Mouse (Mus musculus): ENCODE measurements around the gene Dapl1. TPM values are rescaled to one million over a fixed set of nuclear protein-coding genes. Genes with fewer than 3 reads are reported as not detected.

The Dapl1 gene
- polyA plus RNA-seq, 1 experiment from 2014 or later, result 2.0 TPM

- Histone ChIP-seq H3K9ac (ENCODE audit: low read depth, low read length) (no peak overlapping the region), H3K9me3 (ENCODE audit: control insufficient read depth) (no peaks in the 10 kb centered on the region), H3K36me3 (ENCODE audit: control insufficient read depth, insufficient read depth) (no peaks in the 10 kb centered on the region), H3K4me1 (replicated peaks; ENCODE audit: control insufficient read depth, insufficient read depth, low read length) (no peaks in the 10 kb centered on the region), H3K4me2 (replicated peaks; ENCODE audit: low read depth) (no peak overlapping the region), H3K27me3 (replicated peaks; ENCODE audit: control insufficient read depth, insufficient read depth, low read length) (no peaks in the 10 kb centered on the region), H3K27ac (ENCODE audit: low read depth, low read length) (no peak overlapping the region), H3K4me3 (ENCODE audit: low read depth, low read length) (no peak overlapping the region)
- 78% methylated on average over 6 of the region's 6 CpGs for WGBS
- TF ChIP-seq CTCF (IDR thresholded peaks at IDR 0.05; ENCODE audit: low read depth), result no peak
- ATAC-seq, result no peak
These were observed 22.4 kb upstream of the Dapl1 start for GRCm38 (mm10) chr2:59462086-59462485.

GRCm38 (mm10) chr2:59463428-59464182 lies 20.8 kb upstream of the Dapl1 start:
- H3K9me3 ChIP-seq (ENCODE audit: control insufficient read depth), result no peaks in the 10 kb centered on the region
- H3K27ac ChIP-seq (ENCODE audit: low read depth, low read length), result no peak overlapping the region
- ATAC-seq, result no peak
- no peak for TF ChIP-seq CTCF (IDR thresholded peaks at IDR 0.05; ENCODE audit: low read depth)
- no peak overlapping the region for H3K4me2 ChIP-seq (replicated peaks; ENCODE audit: low read depth)
- no peaks in the 10 kb centered on the region for H3K27me3 ChIP-seq (replicated peaks; ENCODE audit: control insufficient read depth, insufficient read depth, low read length)
- H3K9ac ChIP-seq (ENCODE audit: low read depth, low read length), result no peak overlapping the region
- H3K4me1 ChIP-seq (replicated peaks; ENCODE audit: control insufficient read depth, insufficient read depth, low read length), result no peaks in the 10 kb centered on the region
- WGBS, result 70% methylated on average over 12 of the region's 12 CpGs
- H3K4me3 ChIP-seq (ENCODE audit: low read depth, low read length), result no peak overlapping the region
- no peaks in the 10 kb centered on the region for H3K36me3 ChIP-seq (ENCODE audit: control insufficient read depth, insufficient read depth)

- Histone ChIP-seq H3K36me3 (ENCODE audit: control insufficient read depth, insufficient read depth) (no peaks in the 10 kb centered on the region), H3K27me3 (replicated peaks; ENCODE audit: control insufficient read depth, insufficient read depth, low read length) (no peaks in the 10 kb centered on the region), H3K4me2 (replicated peaks; ENCODE audit: low read depth) (no peak overlapping the region), H3K9ac (ENCODE audit: low read depth, low read length) (no peak overlapping the region), H3K4me3 (ENCODE audit: low read depth, low read length) (no peak overlapping the region), H3K27ac (ENCODE audit: low read depth, low read length) (no peak overlapping the region), H3K4me1 (replicated peaks; ENCODE audit: control insufficient read depth, insufficient read depth, low read length) (no peaks in the 10 kb centered on the region), H3K9me3 (ENCODE audit: control insufficient read depth) (no peaks in the 10 kb centered on the region)
- TF ChIP-seq CTCF (IDR thresholded peaks at IDR 0.05; ENCODE audit: low read depth), result no peak
- ATAC-seq, result no peak
- WGBS, result 83% methylated on average over 5 of the region's 5 CpGs
These were observed 18.8 kb upstream of the Dapl1 start for GRCm38 (mm10) chr2:59465671-59466070.

GRCm38 (mm10) chr2:59466358-59466757 lies 18.1 kb upstream of the Dapl1 start:
- Histone ChIP-seq H3K9me3 (ENCODE audit: control insufficient read depth) (no peaks in the 10 kb centered on the region), H3K4me3 (ENCODE audit: low read depth, low read length) (no peak overlapping the region), H3K36me3 (ENCODE audit: control insufficient read depth, insufficient read depth) (no peaks in the 10 kb centered on the region), H3K4me2 (replicated peaks; ENCODE audit: low read depth) (no peak overlapping the region), H3K9ac (ENCODE audit: low read depth, low read length) (no peak overlapping the region), H3K4me1 (replicated peaks; ENCODE audit: control insufficient read depth, insufficient read depth, low read length) (no peaks in the 10 kb centered on the region), H3K27ac (ENCODE audit: low read depth, low read length) (no peak overlapping the region), H3K27me3 (replicated peaks; ENCODE audit: control insufficient read depth, insufficient read depth, low read length) (no peaks in the 10 kb centered on the region)
- 51% methylated on average over 5 of the region's 5 CpGs for WGBS
- peak; percentile 57 for ATAC-seq
- no peak for TF ChIP-seq CTCF (IDR thresholded peaks at IDR 0.05; ENCODE audit: low read depth)

GRCm38 (mm10) chr2:59467085-59467484 lies 17.4 kb upstream of the Dapl1 start:
- ATAC-seq, result no peak
- Histone ChIP-seq H3K4me2 (replicated peaks; ENCODE audit: low read depth) (no peak overlapping the region), H3K4me3 (ENCODE audit: low read depth, low read length) (no peak overlapping the region), H3K27me3 (replicated peaks; ENCODE audit: control insufficient read depth, insufficient read depth, low read length) (no peaks in the 10 kb centered on the region), H3K4me1 (replicated peaks; ENCODE audit: control insufficient read depth, insufficient read depth, low read length) (no peaks in the 10 kb centered on the region), H3K9ac (ENCODE audit: low read depth, low read length) (no peak overlapping the region), H3K27ac (ENCODE audit: low read depth, low read length) (no peak overlapping the region), H3K36me3 (ENCODE audit: control insufficient read depth, insufficient read depth) (no peaks in the 10 kb centered on the region), H3K9me3 (ENCODE audit: control insufficient read depth) (no peaks in the 10 kb centered on the region)
- TF ChIP-seq CTCF (IDR thresholded peaks at IDR 0.05; ENCODE audit: low read depth), result no peak
- 41% methylated on average over 4 of the region's 4 CpGs for WGBS

- Histone ChIP-seq H3K9me3 (ENCODE audit: control insufficient read depth) (no peaks in the 10 kb centered on the region), H3K9ac (ENCODE audit: low read depth, low read length) (no peak overlapping the region), H3K4me2 (replicated peaks; ENCODE audit: low read depth) (no peak overlapping the region), H3K4me1 (replicated peaks; ENCODE audit: control insufficient read depth, insufficient read depth, low read length) (no peaks in the 10 kb centered on the region), H3K4me3 (ENCODE audit: low read depth, low read length) (no peak overlapping the region), H3K36me3 (ENCODE audit: control insufficient read depth, insufficient read depth) (no peaks in the 10 kb centered on the region), H3K27me3 (replicated peaks; ENCODE audit: control insufficient read depth, insufficient read depth, low read length) (no peaks in the 10 kb centered on the region), H3K27ac (ENCODE audit: low read depth, low read length) (no peak overlapping the region)
- ATAC-seq, result no peak
- 90% methylated on average over 6 of the region's 6 CpGs for WGBS
- TF ChIP-seq CTCF (IDR thresholded peaks at IDR 0.05; ENCODE audit: low read depth), result no peak
These were observed 16.5 kb upstream of the Dapl1 start for GRCm38 (mm10) chr2:59467976-59468375.
